Mouse (Mus musculus): Measurements from ENCODE around the gene Whrn. TPM values are rescaled to one million over a fixed set of nuclear protein-coding genes. Genes with fewer than 3 reads are reported as not detected.

The Whrn gene
- polyA plus RNA-seq, 2 experiments: 6.6 to 34.3 TPM

GRCm38 (mm10) chr4:63385784-63386183 is 110.0 kb downstream of the Whrn start:
- H3K9ac ChIP-seq (ENCODE audit: low read depth, low read length, severe bottlenecking): no peak overlapping the region
- DNase-seq (ENCODE audit: low spot score) (no peak), ATAC-seq (ENCODE audit: low FRiP score, low read depth) (no peak)
- TF ChIP-seq POLR2A (IDR thresholded peaks at IDR 0.05; ENCODE audit: borderline replicate concordance, extremely low read depth, insufficient read depth, insufficient read length): no peak
- WGBS: 75% methylated on average over 11 of the region's 11 CpGs
- H3K4me1 ChIP-seq (ENCODE audit: control insufficient read depth, insufficient read depth, low read length): peaks cover 4% of the 10 kb centered on the region; the same call in 1 of the 2 replicates
- H3K27me3 ChIP-seq (ENCODE audit: control insufficient read depth, insufficient read depth, low read length): no peaks in the 10 kb centered on the region
- no peaks in the 10 kb centered on the region for H3K9me3 ChIP-seq (ENCODE audit: control insufficient read depth, low read length)
- peaks cover 44% of the 10 kb centered on the region for H3K36me3 ChIP-seq (ENCODE audit: control insufficient read depth, insufficient read depth, low read length)
- H3K4me2 ChIP-seq (replicated peaks; ENCODE audit: low read depth, low read length, severe bottlenecking): no peak overlapping the region
- no peak overlapping the region for H3K27ac ChIP-seq (replicated peaks; ENCODE audit: low read depth, low read length)
- no peak overlapping the region for H3K4me3 ChIP-seq (replicated peaks; ENCODE audit: low read length)

GRCm38 (mm10) chr4:63385253-63385652 is 110.5 kb downstream of the Whrn start:
- ATAC-seq (ENCODE audit: low FRiP score, low read depth) (no peak), DNase-seq (ENCODE audit: low spot score) (no peak)
- Histone ChIP-seq H3K36me3 (ENCODE audit: control insufficient read depth, insufficient read depth, low read length) (peaks cover 50% of the 10 kb centered on the region), H3K9me3 (ENCODE audit: control insufficient read depth, low read length) (no peaks in the 10 kb centered on the region), H3K27ac (replicated peaks; ENCODE audit: low read depth, low read length) (no peak overlapping the region), H3K4me2 (replicated peaks; ENCODE audit: low read depth, low read length, severe bottlenecking) (no peak overlapping the region), H3K27me3 (ENCODE audit: control insufficient read depth, insufficient read depth, low read length) (no peaks in the 10 kb centered on the region), H3K9ac (ENCODE audit: low read depth, low read length, severe bottlenecking) (no peak overlapping the region), H3K4me1 (ENCODE audit: control insufficient read depth, insufficient read depth, low read length) (peaks cover 4% of the 10 kb centered on the region; the same call in 1 of the 2 replicates), H3K4me3 (replicated peaks; ENCODE audit: low read length) (no peak overlapping the region)
- WGBS: 93% methylated on average over 3 of the region's 3 CpGs
- TF ChIP-seq POLR2A (IDR thresholded peaks at IDR 0.05; ENCODE audit: borderline replicate concordance, extremely low read depth, insufficient read depth, insufficient read length): no peak

GRCm38 (mm10) chr4:63384262-63384661 is 111.5 kb downstream of the Whrn start:
- Histone ChIP-seq H3K9me3 (ENCODE audit: control insufficient read depth, low read length) (no peaks in the 10 kb centered on the region), H3K4me2 (replicated peaks; ENCODE audit: low read depth, low read length, severe bottlenecking) (no peak overlapping the region), H3K4me1 (ENCODE audit: control insufficient read depth, insufficient read depth, low read length) (peaks cover 1% of the 10 kb centered on the region; the same call in 1 of the 2 replicates), H3K27me3 (ENCODE audit: control insufficient read depth, insufficient read depth, low read length) (no peaks in the 10 kb centered on the region), H3K27ac (replicated peaks; ENCODE audit: low read depth, low read length) (no peak overlapping the region), H3K9ac (ENCODE audit: low read depth, low read length, severe bottlenecking) (no peak overlapping the region), H3K4me3 (replicated peaks; ENCODE audit: low read length) (no peak overlapping the region), H3K36me3 (ENCODE audit: control insufficient read depth, insufficient read depth, low read length) (peaks cover 60% of the 10 kb centered on the region)
- ATAC-seq (ENCODE audit: low FRiP score, low read depth) (no peak), DNase-seq (ENCODE audit: low spot score) (no peak)
- no peak for TF ChIP-seq POLR2A (IDR thresholded peaks at IDR 0.05; ENCODE audit: borderline replicate concordance, extremely low read depth, insufficient read depth, insufficient read length)
- 89% methylated on average over 4 of the region's 4 CpGs for WGBS

GRCm38 (mm10) chr4:63383474-63383873 is 112.3 kb downstream of the Whrn start:
- Histone ChIP-seq H3K4me2 (replicated peaks; ENCODE audit: low read depth, low read length, severe bottlenecking) (no peak overlapping the region), H3K4me1 (ENCODE audit: control insufficient read depth, insufficient read depth, low read length) (no peaks in the 10 kb centered on the region), H3K27ac (replicated peaks; ENCODE audit: low read depth, low read length) (no peak overlapping the region), H3K36me3 (ENCODE audit: control insufficient read depth, insufficient read depth, low read length) (peaks cover 68% of the 10 kb centered on the region), H3K27me3 (ENCODE audit: control insufficient read depth, insufficient read depth, low read length) (no peaks in the 10 kb centered on the region), H3K4me3 (replicated peaks; ENCODE audit: low read length) (no peak overlapping the region), H3K9ac (ENCODE audit: low read depth, low read length, severe bottlenecking) (no peak overlapping the region), H3K9me3 (ENCODE audit: control insufficient read depth, low read length) (no peaks in the 10 kb centered on the region)
- ATAC-seq (ENCODE audit: low FRiP score, low read depth) (no peak), DNase-seq (ENCODE audit: low spot score) (no peak)
- WGBS: 82% methylated on average over 12 of the region's 12 CpGs
- no peak for TF ChIP-seq POLR2A (IDR thresholded peaks at IDR 0.05; ENCODE audit: borderline replicate concordance, extremely low read depth, insufficient read depth, insufficient read length)

- ATAC-seq (ENCODE audit: low FRiP score, low read depth): no peak
- Histone ChIP-seq H3K36me3 (ENCODE audit: control insufficient read depth, insufficient read depth, low read length) (peaks cover 74% of the 10 kb centered on the region), H3K4me1 (ENCODE audit: control insufficient read depth, insufficient read depth, low read length) (no peaks in the 10 kb centered on the region), H3K9me3 (ENCODE audit: control insufficient read depth, low read length) (no peaks in the 10 kb centered on the region), H3K27me3 (ENCODE audit: control insufficient read depth, insufficient read depth, low read length) (no peaks in the 10 kb centered on the region), H3K27ac (replicated peaks; ENCODE audit: low read depth, low read length) (no peak overlapping the region), H3K9ac (ENCODE audit: low read depth, low read length, severe bottlenecking) (no peak overlapping the region), H3K4me3 (replicated peaks; ENCODE audit: low read length) (no peak overlapping the region), H3K4me2 (replicated peaks; ENCODE audit: low read depth, low read length, severe bottlenecking) (no peak overlapping the region)
- DNase-seq (ENCODE audit: low spot score): no peak
- WGBS: 94% methylated on average over 4 of the region's 4 CpGs
- TF ChIP-seq POLR2A (IDR thresholded peaks at IDR 0.05; ENCODE audit: borderline replicate concordance, extremely low read depth, insufficient read depth, insufficient read length): no peak
These were observed 113.0 kb downstream of the Whrn start for GRCm38 (mm10) chr4:63382676-63383369.
